ENCODE assay signal across 11 mouse cellular contexts in the genomic region with DNA sequence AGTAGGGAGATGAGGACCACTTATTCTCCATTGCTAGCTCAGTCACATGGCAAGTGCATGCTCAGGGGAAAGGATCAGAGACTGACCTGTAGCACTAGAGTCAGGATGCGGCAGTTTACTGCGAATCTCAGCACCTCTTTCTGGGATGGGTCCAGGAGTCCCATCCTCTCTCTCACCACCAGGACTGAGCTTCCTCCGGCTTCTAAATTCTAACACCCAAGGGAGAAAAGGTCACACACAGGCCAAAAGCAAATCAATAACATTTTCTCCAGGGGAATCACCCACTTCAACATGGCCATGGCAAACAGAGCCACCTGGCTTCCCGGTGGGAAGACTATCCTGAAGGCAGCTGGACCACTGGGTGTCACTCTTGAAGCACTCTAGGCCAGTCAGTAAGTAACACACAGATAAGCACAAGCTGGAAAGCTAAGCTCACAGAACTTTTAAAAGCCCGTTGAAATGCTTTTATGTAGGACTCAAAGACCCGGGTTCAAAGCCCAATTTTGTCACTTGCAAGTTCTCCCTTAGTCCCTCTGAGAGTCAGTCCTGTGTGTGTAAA. TPM values are rescaled to one million over a fixed set of nuclear protein-coding genes. Genes with fewer than 3 reads are reported as not detected.
DNase-seq lines count a peak whose midpoint lies in the region; ATAC-seq and TF ChIP-seq lines count a peak whose summit lies in the region.
"Had no signal": no experiment of that assay in that cellular context is flagged by ENCODE, and none has a peak within 500 bp of the region (broad histone marks: within the 10 kb centered on the region; RNA-seq: fewer than 3 reads in every experiment).

No protein-coding gene starts in this region.

- intact Hi-C loops in heart, postnatal 25 days (cut with DNase I) = loop anchor here (2.0 to 5.0 kb wide), 2 partner anchors 105 to 243 kb away; no protein-coding TSS in a partner anchor
- intact Hi-C loops in heart, postnatal 10 days (cut with DNase I) = loop anchor here (5.0 kb wide), 1 partner anchor 298 kb away; a partner anchor contains a TSS

- no peaks in the 10 kb centered on the region for H3K9me3 ChIP-seq in lung, embryonic 14.5 days (ENCODE audit: low read depth, low read length)
- H3K9me3 ChIP-seq: heart, embryonic 15.5 days; megakaryocyte, embryonic 14.5 days had no signal

- no peak overlapping the region for H3K27ac ChIP-seq in lung, embryonic 14.5 days (ENCODE audit: low read depth)
- H3K27ac ChIP-seq in small intestine, adult 2 months (ENCODE audit: insufficient read depth, low read depth, low read length) = no peak overlapping the region
- H3K27ac ChIP-seq: heart, embryonic 15.5 days had no signal

- H3K4me1 ChIP-seq in lung, embryonic 14.5 days (ENCODE audit: insufficient read depth) = peaks cover 18% of the 10 kb centered on the region
- H3K4me1 ChIP-seq in small intestine, adult 2 months (ENCODE audit: control insufficient read depth, insufficient read depth, insufficient read length, low read length) = peaks cover 15% of the 10 kb centered on the region

- H3K27me3 ChIP-seq in lung, embryonic 14.5 days (ENCODE audit: insufficient read depth, low read length) = no peaks in the 10 kb centered on the region
- no peaks in the 10 kb centered on the region for H3K27me3 ChIP-seq in small intestine, adult 2 months (ENCODE audit: control insufficient read depth, insufficient read depth, low read length)
- H3K27me3 ChIP-seq: heart, embryonic 15.5 days had no signal

- H3K4me3 ChIP-seq in lung, embryonic 14.5 days (ENCODE audit: low read depth, low read length) = no peak overlapping the region
- no peak overlapping the region for H3K4me3 ChIP-seq in small intestine, adult 2 months (ENCODE audit: low read depth, low read length)
- H3K4me3 ChIP-seq: heart, embryonic 15.5 days; megakaryocyte, embryonic 14.5 days had no signal

- H3K9ac ChIP-seq in lung, embryonic 14.5 days = no peak overlapping the region
- H3K9ac ChIP-seq: heart, embryonic 15.5 days had no signal

- H3K36me3 ChIP-seq in lung, embryonic 14.5 days (ENCODE audit: insufficient read depth) = 0 out of 2 replicates have a peak, but pooled peaks cover 17% of the 10 kb centered on the region
- H3K36me3 ChIP-seq in small intestine, adult 2 months (ENCODE audit: control insufficient read depth, insufficient read depth, low read length) = peaks cover 8% of the 10 kb centered on the region

- ATAC-seq in lung, embryonic 14.5 days (ENCODE audit: insufficient read depth) = no peak

- 44% methylated on average over 6 of the region's 6 CpGs for WGBS in lung, embryonic 14.5 days
- WGBS in small intestine, adult 2 months = 53% methylated on average over 6 of the region's 6 CpGs

- no peak for TF ChIP-seq POLR2A in small intestine, adult 2 months (IDR thresholded peaks at IDR 0.05; ENCODE audit: low read depth, low read length)

- DNase-seq in heart, adult 11 months = peak; percentile 92
- no peak for DNase-seq in heart, postnatal 25 days (ENCODE audit: low spot score)
- peak; percentile 57 for DNase-seq in lung, embryonic 14.5 days
- no peak for DNase-seq in lung, postnatal 25 days (ENCODE audit: low spot score)
- DNase-seq in heart, postnatal 10 days = peak; percentile 38 to 61
- no peak for DNase-seq in gastrocnemius, adult 18-20 months (ENCODE audit: low spot score)
- no peak for DNase-seq in urinary bladder, postnatal 4 days (ENCODE audit: low spot score in 2 of 2)
- DNase-seq: adrenal gland, adult 8-10 months had no signal

- TF ChIP-seq CTCF in lung, embryonic 14.5 days (IDR thresholded peaks at IDR 0.05; ENCODE audit: low read depth) = peak; percentile 47
- TF ChIP-seq CTCF in small intestine, adult 2 months (IDR thresholded peaks at IDR 0.05; ENCODE audit: extremely low read depth, insufficient read length, insufficient replicate concordance, low read depth, low read length) = peak; percentile 16; the same call in 1 of the 2 replicates

- no peak overlapping the region for H3K4me2 ChIP-seq in lung, embryonic 14.5 days

RNA-seq across cellular contexts. Expression of a gene that starts 2.7 kb away (rescaled TPM):
- total RNA-seq in heart, postnatal 25 days (2021) = 10 to 100 TPM; 10.6 to 11.2 TPM
- 13.9 and 14.5 TPM in 2 replicates for polyA plus RNA-seq in lung, embryonic 14.5 days (2014; fragmentation: Nextera tagmentation; extraction: Ambion mirVana)
- total RNA-seq in heart, postnatal 10 days (2021) = 10 to 100 TPM in 1 of 2 experiments, 1 to 10 TPM in 1; 8.6 to 11.2 TPM
- 6.0 and 8.9 TPM in 2 replicates for polyA plus RNA-seq in small intestine, adult 2 months (2012; rRNA removed)
- total RNA-seq in gastrocnemius, adult 18-20 months (2021) = 10 to 100 TPM in 1 of 2 experiments, 1 to 10 TPM in 1; 9.7 to 12.2 TPM

RNA-seq across cellular contexts. Expression of a gene that starts 19.8 kb away (rescaled TPM):
- total RNA-seq in heart, postnatal 25 days (2021) = 10 to 100 TPM; 18.7 to 20.1 TPM
- 5.5 and 9.9 TPM in 2 replicates for polyA plus RNA-seq in lung, embryonic 14.5 days (2014; fragmentation: Nextera tagmentation; extraction: Ambion mirVana)
- total RNA-seq in heart, postnatal 10 days (2021) = 10 to 100 TPM; 21.9 to 25.0 TPM
- 18.7 and 36.7 TPM in 2 replicates for polyA plus RNA-seq in small intestine, adult 2 months (2012; rRNA removed)
- 10 to 100 TPM; 24.1 to 35.7 TPM for total RNA-seq in gastrocnemius, adult 18-20 months (2021)

Comparison
In these comparisons a context has a peak if more than half of its experiments do, and no peak if none do; other contexts are left out.
1. DNase-seq: peak in heart, adult 11 months (single experiment), lung, embryonic 14.5 days (single experiment) and heart, postnatal 10 days (2 of 2); none in heart, postnatal 25 days (single experiment), lung, postnatal 25 days (single experiment), gastrocnemius, adult 18-20 months (single experiment) and urinary bladder, postnatal 4 days (0 of 2).